Mouse (Mus musculus) hindbrain, embryonic 14.5 days (tissue): ENCODE measurements around the gene St8sia1. TPM values are rescaled to one million over a fixed set of nuclear protein-coding genes. Genes with fewer than 3 reads are reported as not detected.
A peak's percentile ranks its signal among the peaks of the same experiment; 100 is the strongest.

Experiments used
- ATAC-seq: fragments of 200-750 bp; cut with Nextera tagmentation; 2 replicates; pipeline ENCODE4 v1.8.0; 2017; ENCODE audit warnings: moderate number of reproducible peaks, mild to moderate bottlenecking, moderate TSS enrichment, moderate library complexity; ENCODE audit not compliant: low FRiP score
- DNase-seq: peaks from one replicate; pipeline ENCODE4 v3.0.0-alpha.2; 2015; ENCODE audit warnings: low spot score
- H3K27ac ChIP-seq: fragments of 300-500 bp; sonication (generic); 2 replicates; pipeline ENCODE4 v1.5.1; 2014; ENCODE audit warnings: mild to moderate bottlenecking, moderate library complexity
- H3K27me3 ChIP-seq: fragments of 300-500 bp; sonication (generic); 2 replicates; pipeline ENCODE4 v1.6.1; 2014; ENCODE audit warnings: mild to moderate bottlenecking, low read length, mixed read lengths; ENCODE audit not compliant: control insufficient read depth, insufficient read depth
- H3K36me3 ChIP-seq: fragments of 300-500 bp; sonication (generic); replicated peaks from 2 replicates; pipeline ENCODE4 v1.6.1; 2014; ENCODE audit not compliant: control insufficient read depth, insufficient read depth
- H3K4me1 ChIP-seq: fragments of 300-500 bp; sonication (generic); replicated peaks from 2 replicates; pipeline ENCODE4 v1.6.1; 2014; ENCODE audit warnings: antibody characterized with exemption, low read length, mixed read lengths; ENCODE audit not compliant: control insufficient read depth, insufficient read depth
- H3K4me2 ChIP-seq: fragments of 300-500 bp; sonication (generic); replicated peaks from 2 replicates; pipeline ENCODE4 v1.6.1; 2014; ENCODE audit warnings: mild to moderate bottlenecking, moderate library complexity
- H3K4me3 ChIP-seq: fragments of 300-500 bp; sonication (generic); replicated peaks from 2 replicates; pipeline ENCODE4 v1.5.1; 2014; ENCODE audit warnings: mild to moderate bottlenecking, low read length
- H3K9ac ChIP-seq: fragments of 300-500 bp; sonication (generic); 2 replicates; pipeline ENCODE4 v1.6.1; 2014
- H3K9me3 ChIP-seq: fragments of 300-500 bp; sonication (generic); 2 replicates; pipeline ENCODE4 v1.6.1; 2016; ENCODE audit warnings: low read length; ENCODE audit not compliant: control insufficient read depth
- WGBS: fragments of 180-500 bp; shearing (Covaris S2); extraction: QIAGEN DNeasy Blood & Tissue Kit; methylation state at CpG from one replicate; pipeline ENCODE4 v1.1.7; 2014; 5-methylcytosine and 5-hydroxymethylcytosine counted together
- polyA plus RNA-seq: library from polyadenylated mRNA; unstranded; fragments of >200 nt; fragmentation: Nextera tagmentation; extraction: Ambion mirVana; gene quantifications from 2 replicates; pipeline ENCODE4 v1.2.1, GENCODE M21; 2014

Gene St8sia1
- polyA plus RNA-seq, 1 experiment from 2014 or later = 6.1 TPM

DNA sequence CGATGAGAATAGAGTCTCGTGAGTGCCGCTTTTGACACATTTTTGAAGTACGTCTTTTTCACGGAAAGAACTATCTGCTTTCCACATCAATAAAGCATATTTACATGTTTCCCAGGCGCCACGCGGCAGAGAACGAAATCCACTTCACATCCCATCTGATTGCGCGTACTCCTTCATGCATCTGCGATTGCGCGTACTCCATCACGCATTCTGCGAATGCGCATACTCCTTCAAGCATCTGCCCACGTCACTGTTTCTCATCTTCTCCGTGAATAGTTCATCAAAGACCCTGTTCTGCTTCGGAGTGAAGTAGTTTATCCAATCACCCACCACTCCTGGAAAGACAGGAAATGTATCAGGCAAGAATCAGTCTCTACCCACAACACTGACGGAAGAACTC lies 178.1 kb downstream of the St8sia1 start:
- Histone ChIP-seq H3K27me3 (no peaks in the 10 kb centered on the region), H3K9me3 (no peaks in the 10 kb centered on the region), H3K4me3 (no peak overlapping the region), H3K4me1 (no peaks in the 10 kb centered on the region), H3K27ac (no peak overlapping the region), H3K36me3 (no peaks in the 10 kb centered on the region), H3K9ac (no peak overlapping the region), H3K4me2 (no peak overlapping the region)
- WGBS = 85% methylated on average over 21 of the region's 21 CpGs
- DNase-seq (no peak), ATAC-seq (no peak)

- no peaks in the 10 kb centered on the region for H3K36me3 ChIP-seq
- ATAC-seq (no peak), DNase-seq (no peak)
- no peaks in the 10 kb centered on the region for H3K27me3 ChIP-seq
- WGBS = 36% methylated on average over 4 of the region's 4 CpGs
- H3K27ac ChIP-seq = no peak overlapping the region
- no peaks in the 10 kb centered on the region for H3K4me1 ChIP-seq
- no peak overlapping the region for H3K4me3 ChIP-seq
- no peak overlapping the region for H3K9ac ChIP-seq
- H3K9me3 ChIP-seq = no peaks in the 10 kb centered on the region
- no peak overlapping the region for H3K4me2 ChIP-seq
Observed at GRCm38 (mm10) chr6:142785343-142785742, 178.9 kb downstream of the St8sia1 start.

DNA sequence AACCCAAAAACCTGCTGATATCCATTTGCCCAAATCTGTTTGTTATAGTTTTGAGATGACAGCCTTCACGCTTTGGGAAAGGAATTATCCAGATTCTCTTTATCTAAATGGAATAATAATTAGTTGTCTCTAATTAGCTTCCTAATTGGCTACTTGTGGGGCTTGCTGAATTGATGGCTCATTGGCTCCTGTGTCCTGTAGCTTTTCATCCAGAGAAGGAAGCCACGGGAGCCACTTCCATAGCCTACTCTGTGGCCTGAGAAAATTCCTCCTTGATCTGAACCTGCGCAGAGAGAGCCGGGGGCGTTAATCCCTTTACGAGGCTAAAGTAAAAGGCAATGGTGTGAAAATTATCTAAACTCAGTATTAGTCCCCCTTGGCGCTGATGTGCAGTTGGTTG lies 183.0 kb downstream of the St8sia1 start:
- no peak overlapping the region for H3K27ac ChIP-seq
- 63% methylated on average over 7 of the region's 7 CpGs for WGBS
- DNase-seq = no peak

GRCm38 (mm10) chr6:142780574-142781033 lies 183.6 kb downstream of the St8sia1 start:
- 0 out of 2 replicates have a peak, but pooled peaks cover 2% of the 10 kb centered on the region for H3K36me3 ChIP-seq
- no peaks in the 10 kb centered on the region for H3K27me3 ChIP-seq
- H3K9me3 ChIP-seq = no peaks in the 10 kb centered on the region
- no peak; the same call in 1 of the 2 replicates for ATAC-seq
- H3K9ac ChIP-seq = no peak overlapping the region
- H3K4me1 ChIP-seq = no peaks in the 10 kb centered on the region
- no peak overlapping the region for H3K4me2 ChIP-seq
- DNase-seq = no peak
- WGBS = 51% methylated on average over 4 of the region's 4 CpGs
- H3K27ac ChIP-seq = no peak overlapping the region
- no peak overlapping the region for H3K4me3 ChIP-seq

More for the DNA sequence above, 183.0 kb downstream of the St8sia1 start:
- Histone ChIP-seq H3K9me3 (no peaks in the 10 kb centered on the region), H3K4me1 (no peaks in the 10 kb centered on the region), H3K9ac (no peak overlapping the region), H3K4me3 (no peak overlapping the region), H3K27me3 (no peaks in the 10 kb centered on the region), H3K4me2 (no peak overlapping the region), H3K36me3 (no peaks in the 10 kb centered on the region)
- ATAC-seq = no peak

- Histone ChIP-seq H3K9me3 (no peaks in the 10 kb centered on the region), H3K4me2 (no peak overlapping the region), H3K4me3 (no peak overlapping the region), H3K27ac (no peak overlapping the region), H3K9ac (no peak overlapping the region), H3K36me3 (peaks cover 7% of the 10 kb centered on the region; the same call in 1 of the 2 replicates), H3K27me3 (no peaks in the 10 kb centered on the region), H3K4me1 (no peaks in the 10 kb centered on the region)
- WGBS = 52% methylated on average over 14 of the region's 14 CpGs
- ATAC-seq = peak; percentile 53
- DNase-seq = no peak
Observed at GRCm38 (mm10) chr6:142779812-142780573, 184.3 kb downstream of the St8sia1 start.

GRCm38 (mm10) chr6:142779045-142779811 lies 185.0 kb downstream of the St8sia1 start:
- peak; percentile 77 for DNase-seq
- Histone ChIP-seq H3K9ac (no peak overlapping the region), H3K4me1 (no peaks in the 10 kb centered on the region), H3K4me3 (no peak overlapping the region), H3K4me2 (no peak overlapping the region), H3K27ac (no peak overlapping the region), H3K36me3 (peaks cover 14% of the 10 kb centered on the region), H3K9me3 (no peaks in the 10 kb centered on the region), H3K27me3 (no peaks in the 10 kb centered on the region)
- peak; percentile 76 for ATAC-seq
- WGBS = 52% methylated on average over 11 of the region's 11 CpGs

DNA sequence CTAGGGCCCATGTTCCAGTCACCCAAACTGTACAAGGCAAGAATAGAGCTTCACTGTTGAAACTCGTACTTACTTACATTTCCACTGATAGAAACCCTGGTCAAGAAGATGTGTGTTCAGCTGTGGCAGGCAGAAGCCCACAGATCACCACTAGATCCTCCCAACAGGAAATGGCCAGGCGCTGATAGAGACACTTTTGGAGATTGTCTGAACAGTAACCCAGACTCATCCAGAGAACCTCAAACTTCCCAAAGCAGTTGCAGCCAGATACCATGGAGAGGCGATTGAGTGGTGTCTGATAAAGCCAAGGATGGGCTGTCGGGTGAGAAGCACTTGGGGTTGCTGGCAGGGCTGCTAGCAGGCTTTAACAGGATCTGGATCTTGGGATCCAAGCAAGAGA lies 187.3 kb downstream of the St8sia1 start:
- no peaks in the 10 kb centered on the region for H3K4me1 ChIP-seq
- 81% methylated on average over 4 of the region's 4 CpGs for WGBS
- H3K27me3 ChIP-seq = no peaks in the 10 kb centered on the region
- no peak overlapping the region for H3K4me2 ChIP-seq
- peaks cover 36% of the 10 kb centered on the region for H3K36me3 ChIP-seq
- H3K9ac ChIP-seq = no peak overlapping the region
- H3K9me3 ChIP-seq = no peaks in the 10 kb centered on the region
- no peak for ATAC-seq
- H3K4me3 ChIP-seq = no peak overlapping the region
- H3K27ac ChIP-seq = no peak overlapping the region
- DNase-seq = no peak

- ATAC-seq (no peak), DNase-seq (no peak)
- Histone ChIP-seq H3K4me2 (no peak overlapping the region), H3K36me3 (peaks cover 69% of the 10 kb centered on the region), H3K27me3 (no peaks in the 10 kb centered on the region), H3K9me3 (no peaks in the 10 kb centered on the region), H3K9ac (no peak overlapping the region), H3K4me3 (no peak overlapping the region), H3K27ac (no peak overlapping the region), H3K4me1 (no peaks in the 10 kb centered on the region)
- WGBS = 95% methylated on average over 5 of the region's 5 CpGs
Observed at GRCm38 (mm10) chr6:142773566-142773965, 190.7 kb downstream of the St8sia1 start.

GRCm38 (mm10) chr6:142771643-142772042 lies 192.6 kb downstream of the St8sia1 start:
- DNase-seq (no peak), ATAC-seq (no peak)
- H3K36me3 ChIP-seq = peaks cover 88% of the 10 kb centered on the region
- no peak overlapping the region for H3K4me3 ChIP-seq
- no peak overlapping the region for H3K27ac ChIP-seq
- no peak overlapping the region for H3K9ac ChIP-seq
- no peaks in the 10 kb centered on the region for H3K9me3 ChIP-seq
- no peaks in the 10 kb centered on the region for H3K4me1 ChIP-seq
- no peak overlapping the region for H3K4me2 ChIP-seq
- H3K27me3 ChIP-seq = no peaks in the 10 kb centered on the region
- 97% methylated on average over 4 of the region's 4 CpGs for WGBS
